Mouse (Mus musculus) hindbrain, embryonic 15.5 days (tissue): ENCODE data around the gene Zfhx3. TPM values are rescaled to one million over a fixed set of nuclear protein-coding genes. Genes with fewer than 3 reads are reported as not detected.

Source experiments
- ATAC-seq: fragments of 200-750 bp; cut with Nextera tagmentation; 2 replicates; pipeline ENCODE4 v1.8.0; 2017; ENCODE audit warnings: low read depth, moderate number of reproducible peaks, moderate TSS enrichment; ENCODE audit not compliant: low FRiP score
- H3K27ac ChIP-seq: fragments of 300-500 bp; sonication (generic); replicated peaks from 2 replicates; pipeline ENCODE4 v1.5.1; 2015; ENCODE audit warnings: mild to moderate bottlenecking, inconsistent platforms
- H3K27me3 ChIP-seq: fragments of 300-500 bp; sonication (generic); 2 replicates; pipeline ENCODE4 v1.6.1; 2015; ENCODE audit warnings: control low read depth, inconsistent platforms
- H3K36me3 ChIP-seq: fragments of 300-500 bp; sonication (generic); 2 replicates; pipeline ENCODE4 v1.6.1; 2015; ENCODE audit warnings: control low read depth, inconsistent platforms
- H3K4me1 ChIP-seq: fragments of 300-500 bp; sonication (generic); replicated peaks from 2 replicates; pipeline ENCODE4 v1.6.1; 2015; ENCODE audit warnings: control low read depth, inconsistent platforms
- H3K4me2 ChIP-seq: fragments of 300-500 bp; sonication (generic); 2 replicates; pipeline ENCODE4 v1.6.1; 2015; ENCODE audit warnings: moderate library complexity, mild to moderate bottlenecking, inconsistent platforms
- H3K4me3 ChIP-seq: fragments of 300-500 bp; sonication (generic); 2 replicates; pipeline ENCODE4 v1.5.1; 2015; ENCODE audit warnings: mild to moderate bottlenecking, inconsistent platforms
- H3K9ac ChIP-seq: fragments of 300-500 bp; sonication (generic); 2 replicates; pipeline ENCODE4 v1.6.1; 2015; ENCODE audit warnings: inconsistent platforms
- H3K9me3 ChIP-seq: fragments of 300-500 bp; sonication (generic); 2 replicates; pipeline ENCODE4 v1.6.1; 2016; ENCODE audit warnings: control low read depth, inconsistent platforms
- WGBS: fragments of 180-500 bp; shearing (Covaris S2); methylation state at CpG from one replicate; pipeline ENCODE4 v1.1.7; 2015; 5-methylcytosine and 5-hydroxymethylcytosine counted together
- polyA plus RNA-seq: library from polyadenylated mRNA; unstranded; fragments of >200 nt; fragmentation: Nextera tagmentation; extraction: Ambion mirVana; gene quantifications from 2 replicates; pipeline ENCODE4 v1.2.1, GENCODE M21; 2015

The Zfhx3 gene
- polyA plus RNA-seq, 1 experiment from 2014 or later = 23.5 TPM

DNA sequence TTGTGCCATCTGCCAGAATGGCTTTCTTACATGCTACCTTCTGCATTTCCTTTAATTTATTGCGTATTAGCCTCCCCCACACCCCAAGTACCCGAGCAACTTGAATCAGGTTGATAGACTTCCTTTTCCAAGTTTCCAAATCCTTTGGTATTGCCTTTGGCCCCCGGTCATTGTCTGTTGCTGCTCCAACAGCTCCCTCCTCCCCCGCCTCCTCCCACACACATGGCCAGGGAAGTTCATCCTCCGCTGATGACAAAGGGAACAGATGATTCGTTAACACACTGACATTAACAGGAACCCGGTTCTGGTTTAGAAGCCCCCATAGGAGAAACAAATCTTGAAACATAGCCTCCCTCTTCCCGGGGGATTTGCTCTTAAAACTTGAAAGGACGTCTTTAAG lies 917.5 kb downstream of the Zfhx3 start:
- Histone ChIP-seq H3K4me3 (no peak overlapping the region), H3K4me1 (peaks cover 10% of the 10 kb centered on the region; the same call in 1 of the 2 replicates), H3K9me3 (no peaks in the 10 kb centered on the region), H3K9ac (no peak overlapping the region), H3K27ac (no peak overlapping the region), H3K27me3 (no peaks in the 10 kb centered on the region), H3K4me2 (no peak overlapping the region), H3K36me3 (no peaks in the 10 kb centered on the region)
- ATAC-seq = no peak
- WGBS = 63% methylated on average over 9 of the region's 9 CpGs

DNA sequence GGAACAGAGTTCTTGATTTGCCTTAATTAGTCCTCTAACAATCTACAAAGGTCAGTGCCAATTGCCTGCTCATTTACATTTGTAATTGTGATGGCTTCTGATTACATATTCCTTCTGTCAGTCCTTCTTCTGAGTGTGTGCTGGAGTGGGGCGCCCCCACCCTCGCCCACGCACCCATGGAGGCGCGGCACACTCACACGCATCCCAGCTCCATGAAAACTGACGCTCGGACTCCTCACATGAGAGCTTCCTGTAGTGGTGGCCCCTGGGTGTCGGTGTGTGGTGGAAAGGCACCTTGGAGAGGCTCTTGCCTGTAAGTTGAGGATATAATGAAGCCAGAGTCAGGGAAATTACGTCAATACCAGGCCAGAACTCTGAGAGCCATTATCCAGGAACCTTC lies 921.0 kb downstream of the Zfhx3 start:
- H3K4me1 ChIP-seq = peaks cover 16% of the 10 kb centered on the region; the same call in 1 of the 2 replicates
- no peak overlapping the region for H3K4me2 ChIP-seq
- no peaks in the 10 kb centered on the region for H3K27me3 ChIP-seq
- no peak overlapping the region for H3K4me3 ChIP-seq
- peak overlapping the region; percentile 14; the same call in 1 of the 2 replicates for H3K27ac ChIP-seq
- no peak for ATAC-seq
- H3K9ac ChIP-seq = no peak overlapping the region
- 88% methylated on average over 10 of the region's 10 CpGs for WGBS
- no peaks in the 10 kb centered on the region for H3K36me3 ChIP-seq
- H3K9me3 ChIP-seq = no peaks in the 10 kb centered on the region

DNA sequence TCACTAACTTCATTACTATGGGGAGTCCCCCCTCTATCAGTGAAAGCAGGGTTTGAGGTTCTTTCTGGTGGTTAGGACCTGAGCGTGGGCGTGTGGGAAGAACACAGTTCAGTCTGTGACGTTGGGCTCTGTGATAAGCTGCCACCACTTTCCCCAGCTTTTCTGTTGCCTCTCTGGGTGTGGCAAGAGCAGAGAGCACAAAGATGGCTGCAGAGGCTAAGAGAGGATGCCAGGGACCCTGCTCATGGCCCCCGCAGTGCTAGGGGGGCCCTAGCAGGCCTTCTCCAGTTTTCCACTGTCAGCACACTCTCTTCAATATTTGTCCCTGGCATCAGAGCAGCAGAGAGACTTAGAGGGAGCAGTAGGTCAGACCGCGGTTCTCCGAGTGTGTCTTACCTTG lies 924.0 kb downstream of the Zfhx3 start:
- no peak overlapping the region for H3K4me2 ChIP-seq
- no peak overlapping the region for H3K27ac ChIP-seq
- no peak overlapping the region for H3K4me3 ChIP-seq
- no peaks in the 10 kb centered on the region for H3K9me3 ChIP-seq
- WGBS = 88% methylated on average over 7 of the region's 7 CpGs
- no peak overlapping the region for H3K9ac ChIP-seq
- ATAC-seq = no peak
- H3K36me3 ChIP-seq = no peaks in the 10 kb centered on the region
- no peaks in the 10 kb centered on the region for H3K27me3 ChIP-seq
- H3K4me1 ChIP-seq = peaks cover 16% of the 10 kb centered on the region; the same call in 1 of the 2 replicates

DNA sequence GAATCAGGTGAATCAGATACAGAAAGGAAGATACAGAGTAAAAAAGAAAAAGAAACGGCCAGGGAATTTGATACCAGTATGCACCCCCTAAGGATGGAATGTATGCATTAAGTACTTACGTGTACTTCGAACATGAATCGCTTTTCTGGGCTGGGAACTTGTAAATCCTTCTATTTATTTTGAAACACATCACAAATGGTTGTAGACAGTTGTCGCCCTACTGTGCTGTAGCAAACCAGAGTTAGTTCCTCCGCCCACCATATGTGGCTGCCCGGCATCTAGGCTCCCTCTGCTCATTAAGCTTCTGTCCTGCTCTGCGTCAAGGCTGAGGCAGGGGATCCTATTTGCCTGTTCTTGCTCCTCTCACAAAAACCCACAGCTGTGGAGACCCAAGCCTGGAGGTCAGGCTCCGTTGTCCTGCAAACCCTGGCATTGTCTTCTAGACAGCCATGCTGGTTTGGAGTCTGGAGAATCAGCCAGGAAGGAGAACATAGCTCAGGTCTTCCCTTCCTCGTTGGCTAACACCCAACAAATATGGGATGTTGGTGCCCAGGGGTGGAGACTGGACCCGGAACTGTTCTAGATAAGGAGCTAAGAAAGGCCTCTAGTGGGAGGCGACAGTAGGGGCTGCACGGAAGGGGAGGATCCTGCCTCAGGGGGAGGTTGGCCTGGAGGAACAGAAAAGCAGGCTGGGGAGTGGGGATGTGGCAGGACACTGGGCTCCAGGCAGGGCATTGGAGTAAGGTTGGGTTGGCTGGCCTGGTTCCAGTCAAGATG lies 925.2 kb downstream of the Zfhx3 start:
- Histone ChIP-seq H3K9ac (no peak overlapping the region), H3K36me3 (no peaks in the 10 kb centered on the region), H3K4me1 (peaks cover 16% of the 10 kb centered on the region; the same call in 1 of the 2 replicates), H3K27ac (no peak overlapping the region), H3K27me3 (no peaks in the 10 kb centered on the region), H3K9me3 (no peaks in the 10 kb centered on the region), H3K4me2 (no peak overlapping the region), H3K4me3 (no peak overlapping the region)
- ATAC-seq = no peak
- WGBS = 67% methylated on average over 13 of the region's 13 CpGs

DNA sequence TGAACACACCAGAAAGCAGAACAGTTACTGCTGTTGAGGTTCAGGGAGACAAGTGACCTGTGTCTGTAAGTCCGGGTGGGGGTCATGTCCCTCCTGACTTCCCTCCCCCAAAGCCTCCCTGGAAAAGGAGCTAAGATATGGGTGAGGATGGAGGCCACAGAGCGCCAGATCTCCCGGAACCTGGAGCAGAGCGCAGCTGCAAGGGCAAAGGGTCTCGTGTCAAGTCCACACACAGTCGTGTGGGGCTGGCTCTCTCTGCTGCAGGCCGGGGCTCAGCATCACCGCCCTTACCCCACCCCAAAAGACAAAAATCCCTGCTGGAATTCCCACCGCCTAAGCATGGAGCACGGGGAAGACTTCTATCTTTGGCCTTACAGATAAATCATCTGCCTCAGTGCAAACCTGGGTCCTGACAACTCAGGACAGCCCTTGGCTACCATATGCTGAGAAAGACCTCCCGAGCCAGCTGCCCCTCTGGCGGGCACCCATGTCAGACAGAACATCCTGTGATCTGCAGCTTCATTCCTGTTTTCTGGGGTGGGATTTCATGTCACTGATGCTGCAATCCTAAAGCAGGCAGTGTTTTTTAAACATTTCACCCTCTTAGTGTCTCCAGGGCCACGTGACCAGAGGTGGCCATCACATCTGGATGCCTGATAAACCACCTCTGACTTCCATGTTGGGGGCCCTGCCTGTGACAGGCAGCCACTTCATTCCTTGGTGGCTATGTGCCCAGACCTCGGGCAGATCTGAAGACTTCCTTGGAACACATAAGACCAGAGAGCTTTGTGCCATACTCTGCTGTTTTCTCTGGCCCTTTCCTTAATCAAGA lies 926.0 kb downstream of the Zfhx3 start:
- H3K4me2 ChIP-seq = no peak overlapping the region
- no peak for ATAC-seq
- 80% methylated on average over 14 of the region's 14 CpGs for WGBS
- no peaks in the 10 kb centered on the region for H3K36me3 ChIP-seq
- H3K27ac ChIP-seq = no peak overlapping the region
- no peaks in the 10 kb centered on the region for H3K9me3 ChIP-seq
- no peaks in the 10 kb centered on the region for H3K27me3 ChIP-seq
- H3K4me1 ChIP-seq = peaks cover 8% of the 10 kb centered on the region; the same call in 1 of the 2 replicates
- no peak overlapping the region for H3K4me3 ChIP-seq
- H3K9ac ChIP-seq = no peak overlapping the region

DNA sequence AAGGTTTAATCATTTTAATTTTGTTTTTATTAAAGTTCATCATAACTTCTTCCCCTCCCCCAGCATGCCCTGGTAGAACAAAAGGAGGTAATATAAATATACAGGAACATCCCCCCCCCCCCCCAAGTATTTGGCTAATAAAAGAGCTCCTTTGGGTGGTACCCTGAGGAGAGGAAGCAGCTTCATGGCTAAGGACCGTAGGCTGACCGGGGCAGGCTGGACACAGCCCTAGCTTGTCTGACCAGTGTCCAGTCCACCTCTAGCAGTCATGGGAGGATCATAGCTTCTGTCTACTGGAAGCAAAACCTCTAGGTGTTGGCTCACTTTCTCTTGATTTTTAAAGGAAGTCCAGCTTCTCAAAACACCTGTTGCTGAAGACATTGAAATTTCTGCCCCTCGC lies 927.0 kb downstream of the Zfhx3 start:
- Histone ChIP-seq H3K4me3 (no peak overlapping the region), H3K4me1 (peaks cover 6% of the 10 kb centered on the region; the same call in 1 of the 2 replicates), H3K4me2 (no peak overlapping the region), H3K9ac (no peak overlapping the region), H3K9me3 (no peaks in the 10 kb centered on the region), H3K27me3 (no peaks in the 10 kb centered on the region), H3K36me3 (no peaks in the 10 kb centered on the region), H3K27ac (no peak overlapping the region)
- ATAC-seq = no peak
- WGBS = 83% methylated on average over 3 of the region's 3 CpGs

DNA sequence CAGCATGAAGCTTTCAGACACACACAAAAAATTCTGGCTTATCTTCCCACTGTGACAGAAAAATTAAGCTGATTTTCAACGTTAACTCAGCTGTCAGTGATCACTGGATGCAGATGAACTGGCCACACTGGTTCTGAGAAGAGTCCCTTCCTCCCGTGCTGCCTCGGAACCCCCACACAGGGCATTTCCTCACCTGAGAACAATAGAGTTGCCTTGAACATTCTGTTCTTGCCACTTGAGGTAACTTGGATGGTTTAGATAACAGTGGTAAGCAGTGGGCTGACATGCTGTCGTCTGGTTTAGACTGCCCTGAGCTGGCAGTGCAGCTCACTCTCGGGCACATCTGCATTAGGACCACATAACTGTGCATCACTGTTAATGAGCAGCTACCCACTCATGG lies 927.5 kb downstream of the Zfhx3 start:
- 79% methylated on average over 5 of the region's 5 CpGs for WGBS
- no peaks in the 10 kb centered on the region for H3K27me3 ChIP-seq
- H3K36me3 ChIP-seq = no peaks in the 10 kb centered on the region
- no peak overlapping the region for H3K27ac ChIP-seq
- H3K4me3 ChIP-seq = no peak overlapping the region
- no peak overlapping the region for H3K4me2 ChIP-seq
- H3K9ac ChIP-seq = no peak overlapping the region
- no peaks in the 10 kb centered on the region for H3K9me3 ChIP-seq
- ATAC-seq = no peak
- H3K4me1 ChIP-seq = peaks cover 6% of the 10 kb centered on the region; the same call in 1 of the 2 replicates

DNA sequence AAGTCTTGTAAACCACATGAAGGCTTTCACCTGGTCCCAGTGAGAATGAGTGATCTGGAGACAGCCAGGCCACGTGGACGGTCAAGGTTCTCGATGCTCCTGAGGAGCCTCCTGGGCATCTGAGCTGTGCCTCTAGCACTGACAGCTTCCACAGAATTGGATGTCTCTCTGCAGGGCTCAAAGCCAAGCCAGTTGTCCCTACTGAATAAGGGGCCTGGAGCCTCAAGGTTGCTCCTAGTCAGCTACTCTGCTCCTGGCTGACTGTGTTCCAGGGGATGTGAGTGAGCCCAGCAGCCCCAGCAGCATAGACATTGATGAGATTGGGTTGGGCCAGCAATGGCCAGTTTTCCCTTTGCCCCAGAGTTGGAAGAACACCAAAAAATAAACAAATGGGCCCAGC lies 927.9 kb downstream of the Zfhx3 start:
- ATAC-seq = no peak
- no peaks in the 10 kb centered on the region for H3K27me3 ChIP-seq
- no peak overlapping the region for H3K9ac ChIP-seq
- no peak overlapping the region for H3K4me3 ChIP-seq
- no peak overlapping the region for H3K4me2 ChIP-seq
- no peak overlapping the region for H3K27ac ChIP-seq
- no peaks in the 10 kb centered on the region for H3K36me3 ChIP-seq
- WGBS = 92% methylated on average over 3 of the region's 3 CpGs
- H3K9me3 ChIP-seq = no peaks in the 10 kb centered on the region
- peaks cover 6% of the 10 kb centered on the region; the same call in 1 of the 2 replicates for H3K4me1 ChIP-seq

DNA sequence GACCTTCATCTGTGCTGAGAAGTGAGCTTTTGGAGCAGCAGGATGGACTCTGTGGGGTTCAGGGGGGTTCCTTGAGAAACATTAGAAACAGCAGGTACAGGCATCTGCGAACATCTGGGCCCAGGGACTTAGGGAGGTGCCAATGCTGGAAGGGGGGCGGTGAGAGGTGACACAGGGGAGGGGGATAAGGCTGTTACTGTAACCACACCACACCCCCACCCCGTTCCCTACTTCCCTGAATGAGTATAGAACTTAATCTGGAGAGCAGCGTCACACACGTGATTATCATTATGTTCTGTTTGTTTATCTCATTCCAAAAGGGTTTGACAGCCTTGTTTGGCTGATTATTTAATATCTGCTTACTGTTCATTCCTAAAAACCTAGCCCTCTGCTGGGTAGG lies 933.3 kb downstream of the Zfhx3 start:
- H3K27ac ChIP-seq = no peak overlapping the region
- H3K9ac ChIP-seq = no peak overlapping the region
- no peaks in the 10 kb centered on the region for H3K9me3 ChIP-seq
- ATAC-seq = no peak
- 94% methylated on average over 5 of the region's 5 CpGs for WGBS
- no peaks in the 10 kb centered on the region for H3K4me1 ChIP-seq
- H3K4me2 ChIP-seq = no peak overlapping the region
- no peaks in the 10 kb centered on the region for H3K27me3 ChIP-seq
- no peak overlapping the region for H3K4me3 ChIP-seq
- no peaks in the 10 kb centered on the region for H3K36me3 ChIP-seq

DNA sequence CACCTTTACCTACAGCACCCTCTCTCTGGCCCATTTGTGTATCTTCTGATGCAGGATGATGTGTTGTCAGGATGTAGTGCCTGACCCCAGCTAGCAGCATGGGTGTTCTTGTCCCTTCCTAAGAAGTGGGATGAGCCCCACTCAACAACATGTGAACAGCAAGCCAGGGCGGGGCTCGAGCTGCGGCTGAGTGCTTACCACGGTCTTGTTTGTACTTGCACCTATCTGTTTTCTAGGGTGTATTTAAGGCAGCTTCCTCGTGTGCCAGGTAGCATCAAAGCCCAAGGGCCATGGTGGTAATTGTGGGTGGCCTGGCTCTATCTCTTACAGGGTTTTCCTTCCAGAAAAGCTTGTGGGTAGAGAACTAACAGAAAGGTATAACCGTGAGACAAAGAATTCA lies 937.7 kb downstream of the Zfhx3 start:
- Histone ChIP-seq H3K4me3 (no peak overlapping the region), H3K4me2 (no peak overlapping the region), H3K4me1 (peaks cover 7% of the 10 kb centered on the region), H3K9ac (no peak overlapping the region), H3K36me3 (no peaks in the 10 kb centered on the region), H3K9me3 (no peaks in the 10 kb centered on the region), H3K27ac (no peak overlapping the region), H3K27me3 (no peaks in the 10 kb centered on the region)
- no peak for ATAC-seq
- 93% methylated on average over 6 of the region's 6 CpGs for WGBS

DNA sequence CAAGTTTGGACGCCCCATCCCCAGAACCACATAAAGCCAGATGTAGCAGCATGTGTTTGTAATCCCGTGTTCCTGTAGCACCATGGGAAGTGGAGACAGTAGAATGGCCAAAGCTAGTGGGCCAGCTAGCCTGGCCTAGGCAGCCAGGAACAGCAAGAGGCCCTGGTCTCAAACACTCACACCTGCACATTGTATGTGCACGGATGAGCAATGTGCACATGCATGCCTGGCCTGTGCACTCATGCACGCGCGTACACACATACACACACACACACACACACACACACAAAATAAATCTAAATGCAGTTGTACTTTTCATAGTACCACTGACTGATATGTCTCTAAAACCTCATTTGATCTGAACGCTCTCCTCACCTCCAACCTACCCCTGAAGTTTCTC lies 938.9 kb downstream of the Zfhx3 start:
- no peaks in the 10 kb centered on the region for H3K36me3 ChIP-seq
- no peak for ATAC-seq
- no peak overlapping the region for H3K4me2 ChIP-seq
- H3K9me3 ChIP-seq = no peaks in the 10 kb centered on the region
- WGBS = 95% methylated on average over 7 of the region's 7 CpGs
- H3K4me3 ChIP-seq = no peak overlapping the region
- H3K9ac ChIP-seq = no peak overlapping the region
- H3K4me1 ChIP-seq = peaks cover 19% of the 10 kb centered on the region
- no peak overlapping the region for H3K27ac ChIP-seq
- no peaks in the 10 kb centered on the region for H3K27me3 ChIP-seq

DNA sequence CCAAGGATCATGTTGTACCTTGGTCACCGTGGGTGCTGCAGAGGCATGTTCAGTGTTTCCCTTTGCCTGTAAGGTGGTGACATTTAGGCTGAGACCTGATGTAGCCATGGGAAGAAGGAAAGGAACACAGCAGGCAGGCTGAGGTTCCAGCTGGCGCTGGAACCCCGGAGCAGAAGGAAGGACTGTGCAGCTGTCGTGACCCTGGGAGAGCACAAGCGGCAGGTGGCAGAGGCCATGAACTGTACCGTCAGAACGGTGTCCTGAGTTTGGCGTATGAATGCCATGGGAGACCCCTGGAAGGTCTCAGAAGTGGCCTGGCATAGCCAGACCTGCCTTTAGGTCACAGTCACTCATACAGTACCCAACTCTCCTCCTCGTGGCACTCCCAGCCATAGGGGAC lies 939.6 kb downstream of the Zfhx3 start:
- H3K9ac ChIP-seq = no peak overlapping the region
- H3K4me3 ChIP-seq = no peak overlapping the region
- H3K27me3 ChIP-seq = no peaks in the 10 kb centered on the region
- WGBS = 57% methylated on average over 9 of the region's 9 CpGs
- no peak overlapping the region for H3K27ac ChIP-seq
- peaks cover 26% of the 10 kb centered on the region for H3K4me1 ChIP-seq
- no peak overlapping the region for H3K4me2 ChIP-seq
- ATAC-seq = no peak
- no peaks in the 10 kb centered on the region for H3K9me3 ChIP-seq
- no peaks in the 10 kb centered on the region for H3K36me3 ChIP-seq
